Mouse (Mus musculus): Measurements from ENCODE around the gene Rsg1. TPM values are rescaled to one million over a fixed set of nuclear protein-coding genes. Genes with fewer than 3 reads are reported as not detected.

Rsg1 gene
- 2.4 TPM for polyA plus RNA-seq (2015; fragmentation: Illumina TruSeq; extraction: RNeasy Lipid Tissue Mini Kit (QIAGEN cat#74804); ENCODE audit: low read depth, low replicate concordance)

DNA sequence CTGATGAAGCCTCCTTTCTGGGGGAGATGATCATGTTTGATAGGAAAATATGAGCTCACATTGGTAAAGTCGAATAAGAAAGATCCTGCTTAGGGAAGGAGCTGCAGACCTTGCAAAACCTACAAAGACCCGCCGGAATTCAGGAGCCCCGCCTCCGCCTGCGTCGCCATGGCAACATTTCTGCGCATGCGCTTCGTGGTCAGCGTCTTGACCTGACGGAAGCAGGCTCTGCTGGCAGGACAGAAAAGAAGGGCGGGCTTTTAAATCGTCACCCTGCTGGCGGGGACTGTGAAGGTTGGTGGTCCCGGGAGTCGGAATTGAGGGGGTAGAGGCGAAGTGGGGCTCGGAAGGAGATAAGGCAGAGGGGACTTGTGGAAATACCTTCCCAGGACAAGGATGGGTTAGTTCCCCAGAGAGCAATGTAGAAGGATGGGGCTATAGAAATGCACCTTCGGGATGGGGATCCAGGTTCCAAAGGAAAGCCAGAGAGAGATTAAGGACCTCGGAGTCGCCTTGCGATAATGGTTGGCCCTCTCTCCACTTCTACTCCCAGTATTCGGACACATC is at the start of gene Rsg1:
Gene Rsg1, plus strand, starts transcription at position 187 of the 567 bp plus-strand sequence.

DNA sequence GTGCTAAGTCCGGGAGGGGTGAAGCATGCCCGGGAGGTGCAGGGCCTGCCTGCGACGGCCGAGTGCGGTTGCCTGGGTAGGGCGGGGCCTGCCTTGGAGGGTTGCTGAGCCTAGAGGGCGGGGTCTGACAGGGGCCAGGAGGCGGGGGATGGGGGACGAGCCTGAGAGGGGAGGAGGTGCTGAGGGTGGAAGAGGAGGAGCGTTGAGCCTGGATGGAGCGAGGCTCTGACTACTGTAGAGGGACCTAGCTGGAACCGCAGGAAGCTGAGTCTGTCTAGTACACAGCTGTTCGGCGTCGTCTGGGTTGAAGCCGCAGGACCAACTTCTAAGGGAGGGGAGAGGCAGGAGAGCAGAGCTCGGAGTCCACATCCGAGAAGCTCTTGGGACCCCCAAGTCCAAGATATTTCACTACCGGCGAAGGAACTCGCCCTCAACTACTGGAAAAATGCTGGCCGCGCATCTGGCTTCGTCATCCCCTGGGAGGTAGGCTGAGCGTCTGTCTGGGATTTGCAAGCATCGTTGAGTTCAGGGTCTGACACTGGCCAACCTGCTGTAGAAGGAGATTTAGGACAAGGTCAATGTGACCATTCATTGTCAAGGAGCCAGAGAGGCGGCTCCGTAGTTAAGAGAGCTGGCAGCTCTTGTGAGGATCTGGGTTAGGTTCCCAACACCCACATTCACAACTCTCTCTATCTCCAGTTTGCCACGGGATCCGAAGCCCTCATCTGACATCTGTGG is 25.8 kb downstream of the Rsg1 start, which contains the start of gene Arhgef19:
Gene Arhgef19, plus strand, starts transcription at position 112 of the 738 bp plus-strand sequence.

Other genes starting within 250 kb of the Rsg1 start
- gene Atp13a2, start 227.1 kb upstream of the Rsg1 start, polyA plus RNA-seq (2015; fragmentation: Illumina TruSeq; extraction: RNeasy Lipid Tissue Mini Kit (QIAGEN cat#74804); ENCODE audit: low read depth, low replicate concordance), result 82.9 TPM
- gene Mfap2, start 203.5 kb upstream of the Rsg1 start, polyA plus RNA-seq (2015; fragmentation: Illumina TruSeq; extraction: RNeasy Lipid Tissue Mini Kit (QIAGEN cat#74804); ENCODE audit: low read depth, low replicate concordance), result 5.1 TPM
- gene Crocc, start 153.4 kb upstream of the Rsg1 start, polyA plus RNA-seq (2015; fragmentation: Illumina TruSeq; extraction: RNeasy Lipid Tissue Mini Kit (QIAGEN cat#74804); ENCODE audit: low read depth, low replicate concordance), result 37.2 TPM
- 40.7 TPM for gene Necap2, start 135.6 kb upstream of the Rsg1 start, polyA plus RNA-seq (2015; fragmentation: Illumina TruSeq; extraction: RNeasy Lipid Tissue Mini Kit (QIAGEN cat#74804); ENCODE audit: low read depth, low replicate concordance)
- 0.40 TPM for gene Spata21, start 125.6 kb upstream of the Rsg1 start, polyA plus RNA-seq (2015; fragmentation: Illumina TruSeq; extraction: RNeasy Lipid Tissue Mini Kit (QIAGEN cat#74804); ENCODE audit: low read depth, low replicate concordance)
- 29.3 TPM for gene Szrd1, start 74.2 kb upstream of the Rsg1 start, polyA plus RNA-seq (2015; fragmentation: Illumina TruSeq; extraction: RNeasy Lipid Tissue Mini Kit (QIAGEN cat#74804); ENCODE audit: low read depth, low replicate concordance)
- 14.1 TPM for gene Fbxo42, start 66.0 kb upstream of the Rsg1 start, polyA plus RNA-seq (2015; fragmentation: Illumina TruSeq; extraction: RNeasy Lipid Tissue Mini Kit (QIAGEN cat#74804); ENCODE audit: low read depth, low replicate concordance)
- 19.4 TPM for gene Arhgef19, start 25.5 kb downstream of the Rsg1 start, polyA plus RNA-seq (2015; fragmentation: Illumina TruSeq; extraction: RNeasy Lipid Tissue Mini Kit (QIAGEN cat#74804); ENCODE audit: low read depth, low replicate concordance)
- 0.76 TPM for gene Epha2, start 87.3 kb downstream of the Rsg1 start, polyA plus RNA-seq (2015; fragmentation: Illumina TruSeq; extraction: RNeasy Lipid Tissue Mini Kit (QIAGEN cat#74804); ENCODE audit: low read depth, low replicate concordance)
- gene Fam131c, start 154.3 kb downstream of the Rsg1 start, polyA plus RNA-seq (2015; fragmentation: Illumina TruSeq; extraction: RNeasy Lipid Tissue Mini Kit (QIAGEN cat#74804); ENCODE audit: low read depth, low replicate concordance), result 3.5 TPM
- not detected for gene Clcnka, start 184.8 kb downstream of the Rsg1 start, polyA plus RNA-seq (2015; fragmentation: Illumina TruSeq; extraction: RNeasy Lipid Tissue Mini Kit (QIAGEN cat#74804); ENCODE audit: low read depth, low replicate concordance)
- gene Clcnkb, start 202.1 kb downstream of the Rsg1 start, polyA plus RNA-seq (2015; fragmentation: Illumina TruSeq; extraction: RNeasy Lipid Tissue Mini Kit (QIAGEN cat#74804); ENCODE audit: low read depth, low replicate concordance), result not detected
- not detected for gene Hspb7, start 206.8 kb downstream of the Rsg1 start, polyA plus RNA-seq (2015; fragmentation: Illumina TruSeq; extraction: RNeasy Lipid Tissue Mini Kit (QIAGEN cat#74804); ENCODE audit: low read depth, low replicate concordance)
- gene Srarp, start 222.1 kb downstream of the Rsg1 start, polyA plus RNA-seq (2015; fragmentation: Illumina TruSeq; extraction: RNeasy Lipid Tissue Mini Kit (QIAGEN cat#74804); ENCODE audit: low read depth, low replicate concordance), result 8.2 TPM
- 28.4 TPM for gene Zbtb17, start 230.7 kb downstream of the Rsg1 start, polyA plus RNA-seq (2015; fragmentation: Illumina TruSeq; extraction: RNeasy Lipid Tissue Mini Kit (QIAGEN cat#74804); ENCODE audit: low read depth, low replicate concordance)

All from brain, adult 10 weeks (tissue).